Mouse (Mus musculus): ENCODE results near the gene Tom1l2. TPM values are rescaled to one million over a fixed set of nuclear protein-coding genes. Genes with fewer than 3 reads are reported as not detected.

The Tom1l2 gene
- polyA plus RNA-seq, 2 experiments: 21.5 to 36.0 TPM

DNA sequence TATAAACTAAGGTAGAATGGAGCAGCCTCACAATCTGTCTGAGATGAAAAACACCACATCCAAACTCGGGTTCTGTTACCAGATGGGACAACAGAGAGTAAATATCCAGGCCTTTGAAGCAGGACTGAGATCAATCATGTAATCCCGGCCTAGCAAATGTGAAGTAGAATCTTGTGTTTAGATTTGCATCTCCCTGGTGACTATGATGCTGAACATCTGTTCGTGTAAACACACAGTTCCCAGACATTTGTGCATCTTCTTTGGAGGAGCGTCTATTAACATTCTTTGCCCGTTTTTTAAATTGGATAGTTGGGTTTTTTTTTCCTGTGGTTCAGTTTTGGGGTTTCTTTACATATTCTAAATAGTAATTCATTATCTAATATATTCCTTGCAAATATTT, 63.7 kb downstream of the Tom1l2 start:
- TF ChIP-seq POLR2A (IDR thresholded peaks at IDR 0.05; ENCODE audit: borderline replicate concordance, extremely low read depth, insufficient read depth, insufficient read length): no peak
- 45% methylated on average over 5 of the region's 5 CpGs for WGBS
- ATAC-seq (ENCODE audit: low FRiP score, low read depth): no peak
- Histone ChIP-seq H3K27ac (replicated peaks; ENCODE audit: low read depth, low read length) (0 out of 2 replicates have a peak overlapping the region, but pooled peaks have one; percentile 10), H3K27me3 (ENCODE audit: control insufficient read depth, insufficient read depth, low read length) (no peaks in the 10 kb centered on the region), H3K9ac (ENCODE audit: low read depth, low read length, severe bottlenecking) (no peak overlapping the region), H3K4me3 (replicated peaks; ENCODE audit: low read length) (no peak overlapping the region), H3K4me1 (ENCODE audit: control insufficient read depth, insufficient read depth, low read length) (peaks cover 23% of the 10 kb centered on the region), H3K4me2 (replicated peaks; ENCODE audit: low read depth, low read length, severe bottlenecking) (no peak overlapping the region), H3K9me3 (ENCODE audit: control insufficient read depth, low read length) (no peaks in the 10 kb centered on the region), H3K36me3 (ENCODE audit: control insufficient read depth, insufficient read depth, low read length) (no peaks in the 10 kb centered on the region)
- no peak for DNase-seq (ENCODE audit: low spot score)

- DNase-seq (ENCODE audit: low spot score): no peak
- 84% methylated on average over 4 of the region's 4 CpGs for WGBS
Measured at GRCm38 (mm10) chr11:60286311-60286710, 66.4 kb downstream of the Tom1l2 start.

GRCm38 (mm10) chr11:60280429-60281414, 72.0 kb downstream of the Tom1l2 start:
- Histone ChIP-seq H3K4me1 (ENCODE audit: control insufficient read depth, insufficient read depth, low read length) (no peaks in the 10 kb centered on the region), H3K27ac (replicated peaks; ENCODE audit: low read depth, low read length) (no peak overlapping the region), H3K4me2 (replicated peaks; ENCODE audit: low read depth, low read length, severe bottlenecking) (no peak overlapping the region), H3K27me3 (ENCODE audit: control insufficient read depth, insufficient read depth, low read length) (no peaks in the 10 kb centered on the region), H3K9ac (ENCODE audit: low read depth, low read length, severe bottlenecking) (no peak overlapping the region), H3K9me3 (ENCODE audit: control insufficient read depth, low read length) (no peaks in the 10 kb centered on the region), H3K36me3 (ENCODE audit: control insufficient read depth, insufficient read depth, low read length) (0 out of 2 replicates have a peak, but pooled peaks cover 5% of the 10 kb centered on the region), H3K4me3 (replicated peaks; ENCODE audit: low read length) (no peak overlapping the region)
- 77% methylated on average over 11 of the region's 11 CpGs for WGBS
- no peak for ATAC-seq (ENCODE audit: low FRiP score, low read depth)
- DNase-seq (ENCODE audit: low spot score): no peak
- no peak for TF ChIP-seq POLR2A (IDR thresholded peaks at IDR 0.05; ENCODE audit: borderline replicate concordance, extremely low read depth, insufficient read depth, insufficient read length)

More at GRCm38 (mm10) chr11:60286311-60286710, 66.4 kb downstream of the Tom1l2 start:
- Histone ChIP-seq H3K9ac (ENCODE audit: low read depth, low read length, severe bottlenecking) (no peak overlapping the region), H3K27me3 (ENCODE audit: control insufficient read depth, insufficient read depth, low read length) (no peaks in the 10 kb centered on the region), H3K27ac (replicated peaks; ENCODE audit: low read depth, low read length) (no peak overlapping the region), H3K9me3 (ENCODE audit: control insufficient read depth, low read length) (no peaks in the 10 kb centered on the region), H3K36me3 (ENCODE audit: control insufficient read depth, insufficient read depth, low read length) (no peaks in the 10 kb centered on the region), H3K4me2 (replicated peaks; ENCODE audit: low read depth, low read length, severe bottlenecking) (no peak overlapping the region), H3K4me3 (replicated peaks; ENCODE audit: low read length) (no peak overlapping the region), H3K4me1 (ENCODE audit: control insufficient read depth, insufficient read depth, low read length) (peaks cover 6% of the 10 kb centered on the region; the same call in 1 of the 2 replicates)
- TF ChIP-seq POLR2A (IDR thresholded peaks at IDR 0.05; ENCODE audit: borderline replicate concordance, extremely low read depth, insufficient read depth, insufficient read length): no peak
- no peak for ATAC-seq (ENCODE audit: low FRiP score, low read depth)

GRCm38 (mm10) chr11:60279483-60279882, 73.2 kb downstream of the Tom1l2 start:
- Histone ChIP-seq H3K4me3 (replicated peaks; ENCODE audit: low read length) (no peak overlapping the region), H3K36me3 (ENCODE audit: control insufficient read depth, insufficient read depth, low read length) (0 out of 2 replicates have a peak, but pooled peaks cover 10% of the 10 kb centered on the region), H3K9me3 (ENCODE audit: control insufficient read depth, low read length) (no peaks in the 10 kb centered on the region), H3K27me3 (ENCODE audit: control insufficient read depth, insufficient read depth, low read length) (no peaks in the 10 kb centered on the region), H3K4me1 (ENCODE audit: control insufficient read depth, insufficient read depth, low read length) (peaks cover 3% of the 10 kb centered on the region; the same call in 1 of the 2 replicates), H3K27ac (replicated peaks; ENCODE audit: low read depth, low read length) (no peak overlapping the region), H3K9ac (ENCODE audit: low read depth, low read length, severe bottlenecking) (no peak overlapping the region), H3K4me2 (replicated peaks; ENCODE audit: low read depth, low read length, severe bottlenecking) (no peak overlapping the region)
- TF ChIP-seq POLR2A (IDR thresholded peaks at IDR 0.05; ENCODE audit: borderline replicate concordance, extremely low read depth, insufficient read depth, insufficient read length): no peak
- DNase-seq (ENCODE audit: low spot score) (no peak), ATAC-seq (ENCODE audit: low FRiP score, low read depth) (no peak)
- WGBS: 86% methylated on average over 5 of the region's 5 CpGs

- DNase-seq (ENCODE audit: low spot score) (no peak), ATAC-seq (ENCODE audit: low FRiP score, low read depth) (no peak)
- Histone ChIP-seq H3K36me3 (ENCODE audit: control insufficient read depth, insufficient read depth, low read length) (0 out of 2 replicates have a peak, but pooled peaks cover 11% of the 10 kb centered on the region), H3K27me3 (ENCODE audit: control insufficient read depth, insufficient read depth, low read length) (no peaks in the 10 kb centered on the region), H3K4me1 (ENCODE audit: control insufficient read depth, insufficient read depth, low read length) (peaks cover 20% of the 10 kb centered on the region), H3K4me2 (replicated peaks; ENCODE audit: low read depth, low read length, severe bottlenecking) (no peak overlapping the region), H3K4me3 (replicated peaks; ENCODE audit: low read length) (no peak overlapping the region), H3K9ac (ENCODE audit: low read depth, low read length, severe bottlenecking) (no peak overlapping the region), H3K9me3 (ENCODE audit: control insufficient read depth, low read length) (no peaks in the 10 kb centered on the region), H3K27ac (replicated peaks; ENCODE audit: low read depth, low read length) (no peak overlapping the region)
- 52% methylated on average over 5 of the region's 5 CpGs for WGBS
- TF ChIP-seq POLR2A (IDR thresholded peaks at IDR 0.05; ENCODE audit: borderline replicate concordance, extremely low read depth, insufficient read depth, insufficient read length): no peak
Measured at GRCm38 (mm10) chr11:60277771-60278170, 74.9 kb downstream of the Tom1l2 start.

Data from limb, embryonic 14.5 days (tissue).